Mouse (Mus musculus): ENCODE results near the gene Wnt9a. TPM values are rescaled to one million over a fixed set of nuclear protein-coding genes. Genes with fewer than 3 reads are reported as not detected.
"Not testable (repeated sequence)": the region's sequence is repeated elsewhere in the genome, so short reads cannot be mapped to it uniquely, and the experiment has no call there.

The Wnt9a gene
- polyA plus RNA-seq, 1 experiment from 2014 or later = 0.32 TPM

GRCm38 (mm10) chr11:59350326-59350725 lies 43.6 kb downstream of the Wnt9a start:
- no peaks in the 10 kb centered on the region for H3K36me3 ChIP-seq
- no peak overlapping the region for H3K4me2 ChIP-seq
- 66% methylated on average over 2 of the region's 2 CpGs for WGBS (ENCODE audit: insufficient replicate concordance)
- H3K9me3 ChIP-seq (replicated peaks) = no peaks in the 10 kb centered on the region
- H3K9ac ChIP-seq = no peak overlapping the region
- H3K4me1 ChIP-seq = no peaks in the 10 kb centered on the region
- H3K27ac ChIP-seq = no peak overlapping the region
- no peak overlapping the region for H3K4me3 ChIP-seq
- ATAC-seq = no peak
- H3K27me3 ChIP-seq (replicated peaks) = 0 out of 2 replicates have a peak, but pooled peaks cover 4% of the 10 kb centered on the region

- H3K4me3 ChIP-seq = no peak overlapping the region
- H3K27me3 ChIP-seq (replicated peaks) = no peaks in the 10 kb centered on the region
- H3K9me3 ChIP-seq (replicated peaks) = no peaks in the 10 kb centered on the region
- no peaks in the 10 kb centered on the region for H3K36me3 ChIP-seq
- no peaks in the 10 kb centered on the region for H3K4me1 ChIP-seq
- no peak for ATAC-seq
- 71% methylated on average over 4 of the region's 4 CpGs for WGBS (ENCODE audit: insufficient replicate concordance)
- no peak overlapping the region for H3K9ac ChIP-seq
- H3K4me2 ChIP-seq = no peak overlapping the region
- H3K27ac ChIP-seq = no peak overlapping the region
These were observed 48.1 kb downstream of the Wnt9a start for GRCm38 (mm10) chr11:59354793-59355192.

- Histone ChIP-seq H3K9ac (no peak overlapping the region), H3K27ac (no peak overlapping the region), H3K27me3 (replicated peaks) (no peaks in the 10 kb centered on the region), H3K4me2 (no peak overlapping the region), H3K36me3 (no peaks in the 10 kb centered on the region), H3K4me3 (no peak overlapping the region), H3K4me1 (no peaks in the 10 kb centered on the region), H3K9me3 (replicated peaks) (no peaks in the 10 kb centered on the region)
- ATAC-seq = no peak
- WGBS (ENCODE audit: insufficient replicate concordance) = 55% methylated on average over 11 of the region's 11 CpGs
These were observed 50.2 kb downstream of the Wnt9a start for GRCm38 (mm10) chr11:59356874-59357289.

- Histone ChIP-seq H3K4me3 (no peak overlapping the region), H3K9ac (no peak overlapping the region), H3K9me3 (replicated peaks) (no peaks in the 10 kb centered on the region), H3K4me1 (no peaks in the 10 kb centered on the region), H3K27ac (no peak overlapping the region), H3K27me3 (replicated peaks) (no peaks in the 10 kb centered on the region), H3K4me2 (no peak overlapping the region), H3K36me3 (no peaks in the 10 kb centered on the region)
- WGBS (ENCODE audit: insufficient replicate concordance) = 63% methylated on average over 9 of the region's 9 CpGs
- ATAC-seq = no peak
These were observed 54.6 kb downstream of the Wnt9a start for GRCm38 (mm10) chr11:59361291-59361690.

GRCm38 (mm10) chr11:59364007-59364406 lies 57.3 kb downstream of the Wnt9a start:
- no peaks in the 10 kb centered on the region for H3K4me1 ChIP-seq
- no peaks in the 10 kb centered on the region for H3K9me3 ChIP-seq (replicated peaks)
- no peak overlapping the region for H3K27ac ChIP-seq
- no peaks in the 10 kb centered on the region for H3K27me3 ChIP-seq (replicated peaks)
- H3K4me2 ChIP-seq = no peak overlapping the region
- H3K4me3 ChIP-seq = no peak overlapping the region
- ATAC-seq = no peak
- 82% methylated on average over 9 of the region's 9 CpGs for WGBS (ENCODE audit: insufficient replicate concordance)
- no peaks in the 10 kb centered on the region for H3K36me3 ChIP-seq
- H3K9ac ChIP-seq = no peak overlapping the region

- WGBS (ENCODE audit: insufficient replicate concordance) = 52% methylated on average over 3 of the region's 3 CpGs
- no peak overlapping the region for H3K4me2 ChIP-seq
- H3K4me1 ChIP-seq = no peaks in the 10 kb centered on the region
- no peak overlapping the region for H3K4me3 ChIP-seq
- H3K36me3 ChIP-seq = no peaks in the 10 kb centered on the region
- no peaks in the 10 kb centered on the region for H3K27me3 ChIP-seq (replicated peaks)
- no peak overlapping the region for H3K27ac ChIP-seq
- ATAC-seq = no peak
- no peak overlapping the region for H3K9ac ChIP-seq
- H3K9me3 ChIP-seq (replicated peaks) = no peaks in the 10 kb centered on the region
These were observed 57.7 kb downstream of the Wnt9a start for GRCm38 (mm10) chr11:59364417-59364816.

GRCm38 (mm10) chr11:59366031-59366430 lies 59.3 kb downstream of the Wnt9a start:
- Histone ChIP-seq H3K27me3 (replicated peaks) (no peaks in the 10 kb centered on the region), H3K4me1 (no peaks in the 10 kb centered on the region), H3K4me2 (no peak overlapping the region), H3K27ac (no peak overlapping the region), H3K9ac (no peak overlapping the region), H3K9me3 (replicated peaks) (no peaks in the 10 kb centered on the region), H3K36me3 (no peaks in the 10 kb centered on the region), H3K4me3 (no peak overlapping the region)
- WGBS (ENCODE audit: insufficient replicate concordance) = 66% methylated on average over 3 of the region's 3 CpGs
- no peak for ATAC-seq

- H3K4me2 ChIP-seq = no peak overlapping the region
- H3K9ac ChIP-seq = no peak overlapping the region
- no peaks in the 10 kb centered on the region for H3K4me1 ChIP-seq
- H3K4me3 ChIP-seq = no peak overlapping the region
- no peaks in the 10 kb centered on the region for H3K36me3 ChIP-seq
- H3K27me3 ChIP-seq (replicated peaks) = no peaks in the 10 kb centered on the region
- H3K9me3 ChIP-seq (replicated peaks) = no peaks in the 10 kb centered on the region
- WGBS (ENCODE audit: insufficient replicate concordance) = 24% methylated on average over 3 of the region's 3 CpGs
- no peak overlapping the region for H3K27ac ChIP-seq
- ATAC-seq = no peak
These were observed 59.9 kb downstream of the Wnt9a start for GRCm38 (mm10) chr11:59366633-59367032.

- H3K4me1 ChIP-seq; H3K4me2 ChIP-seq; H3K9ac ChIP-seq; H3K4me3 ChIP-seq; H3K36me3 ChIP-seq; H3K27me3 ChIP-seq (replicated peaks); H3K9me3 ChIP-seq (replicated peaks); H3K27ac ChIP-seq; ATAC-seq: not testable (repeated sequence)
- 58% methylated on average over 4 of the region's 4 CpGs for WGBS (ENCODE audit: insufficient replicate concordance)
These were observed 61.2 kb downstream of the Wnt9a start for GRCm38 (mm10) chr11:59367955-59368354.

GRCm38 (mm10) chr11:59369848-59370247 lies 63.1 kb downstream of the Wnt9a start:
- no peak for ATAC-seq
- 54% methylated on average over 11 of the region's 11 CpGs for WGBS (ENCODE audit: insufficient replicate concordance)

GRCm38 (mm10) chr11:59375475-59375874 lies 68.7 kb downstream of the Wnt9a start, which contains the start of gene Prss38:
Gene Prss38, minus strand, starts transcription at chr11:59375657.
- Histone ChIP-seq H3K27ac (no peak within 1 kb of the TSS), H3K4me1 (no peaks in the 10 kb centered on the region), H3K36me3 (no peaks in the 10 kb centered on the region), H3K27me3 (replicated peaks) (peaks cover 17% of the 10 kb centered on the region; the same call in 1 of the 2 replicates), H3K9ac (no peak within 1 kb of the TSS), H3K4me3 (no peak within 1 kb of the TSS), H3K4me2 (no peak within 1 kb of the TSS), H3K9me3 (replicated peaks) (no peaks in the 10 kb centered on the region)
- ATAC-seq = no peak
- WGBS (ENCODE audit: insufficient replicate concordance) = 63% methylated on average over 16 of the region's 16 CpGs

More at GRCm38 (mm10) chr11:59369848-59370247, 63.1 kb downstream of the Wnt9a start:
- Histone ChIP-seq H3K4me3 (no peak overlapping the region), H3K36me3 (no peaks in the 10 kb centered on the region), H3K9me3 (replicated peaks) (no peaks in the 10 kb centered on the region), H3K4me1 (no peaks in the 10 kb centered on the region), H3K27me3 (replicated peaks) (peaks cover 14% of the 10 kb centered on the region; the same call in 1 of the 2 replicates), H3K9ac (no peak overlapping the region), H3K27ac (no peak overlapping the region), H3K4me2 (no peak overlapping the region)

- Histone ChIP-seq H3K27me3 (replicated peaks) (peaks cover 7% of the 10 kb centered on the region; the same call in 1 of the 2 replicates), H3K9me3 (replicated peaks) (no peaks in the 10 kb centered on the region), H3K36me3 (no peaks in the 10 kb centered on the region), H3K9ac (no peak overlapping the region), H3K4me3 (no peak overlapping the region), H3K4me1 (no peaks in the 10 kb centered on the region), H3K4me2 (no peak overlapping the region), H3K27ac (no peak overlapping the region)
- 67% methylated on average over 3 of the region's 3 CpGs for WGBS (ENCODE audit: insufficient replicate concordance)
- ATAC-seq = no peak
These were observed 71.3 kb downstream of the Wnt9a start for GRCm38 (mm10) chr11:59377999-59378398.

GRCm38 (mm10) chr11:59379547-59379946 lies 72.8 kb downstream of the Wnt9a start:
- Histone ChIP-seq H3K9ac (no peak overlapping the region), H3K9me3 (replicated peaks) (no peaks in the 10 kb centered on the region), H3K4me1 (peaks cover 3% of the 10 kb centered on the region; the same call in 1 of the 2 replicates), H3K36me3 (no peaks in the 10 kb centered on the region), H3K27me3 (replicated peaks) (peaks cover 7% of the 10 kb centered on the region), H3K4me3 (no peak overlapping the region), H3K27ac (no peak overlapping the region), H3K4me2 (no peak overlapping the region)
- ATAC-seq = no peak

Measured in liver, embryonic 12.5 days (tissue).